Mouse (Mus musculus) MEL (cell line): ENCODE results near the gene Zbtb7a. TPM values are rescaled to one million over a fixed set of nuclear protein-coding genes. Genes with fewer than 3 reads are reported as not detected.

Experiments used
- DNase-seq: peaks from one replicate; pipeline ENCODE4 v3.0.0; 2011; ENCODE audit warnings: low read depth, low spot score
- H3K27ac ChIP-seq: 2 replicates; pipeline ENCODE4 v1.5.1; 2012; ENCODE audit warnings: low read depth, mild to moderate bottlenecking, control low read depth, low read length, moderate library complexity; ENCODE audit not compliant: control insufficient read depth
- H3K27me3 ChIP-seq, 2 experiments: fragments of 150-350 bp in 1 of 2; sonication (generic) in 1 of 2; 2 replicates each; pipeline ENCODE4 v1.6.1; 2012; ENCODE audit warnings: low read length in 2 of 2, mild to moderate bottlenecking in 2 of 2, improper control_type of control experiment in 1 of 2, moderate library complexity in 1 of 2; ENCODE audit not compliant: insufficient read depth in 2 of 2, control insufficient read depth in 1 of 2
- H3K36me3 ChIP-seq, 2 experiments: 2 replicates each; pipeline ENCODE4 v1.6.1; 2012 to 2014; ENCODE audit warnings: low read length in 2 of 2, improper control_type of control experiment in 1 of 2, inconsistent platforms in 1 of 2, mild to moderate bottlenecking in 1 of 2; ENCODE audit not compliant: insufficient read depth in 2 of 2, control insufficient read depth in 1 of 2
- H3K4me1 ChIP-seq, 2 experiments: fragments of 150-350 bp in 1 of 2; sonication (generic) in 1 of 2; 2 replicates each; pipeline ENCODE4 v1.6.1; 2012; ENCODE audit warnings: low read length in 2 of 2, improper control_type of control experiment in 1 of 2, mild to moderate bottlenecking in 1 of 2; ENCODE audit not compliant: insufficient read depth in 2 of 2, control insufficient read depth in 1 of 2
- H3K4me3 ChIP-seq, 2 experiments: fragments of 150-350 bp in 1 of 2; sonication (generic) in 1 of 2; 2 replicates each; pipeline ENCODE4 v1.5.1; 2012; ENCODE audit warnings: low read depth in 2 of 2, low read length in 2 of 2, mild to moderate bottlenecking in 2 of 2, moderate library complexity in 2 of 2, control low read depth in 1 of 2, improper control_type of control experiment in 1 of 2; ENCODE audit not compliant: control insufficient read depth in 1 of 2, insufficient read depth in 1 of 2
- H3K79me2 ChIP-seq: 2 replicates; pipeline ENCODE4 v1.6.1; 2012; ENCODE audit warnings: mild to moderate bottlenecking, low read length, moderate library complexity; ENCODE audit not compliant: control insufficient read depth, poor library complexity, insufficient read depth
- H3K9ac ChIP-seq: 2 replicates; pipeline ENCODE4 v1.6.1; 2012; ENCODE audit warnings: low read depth, mild to moderate bottlenecking, control low read depth, low read length, moderate library complexity; ENCODE audit not compliant: control insufficient read depth, poor library complexity, severe bottlenecking
- H3K9me3 ChIP-seq: fragments of 150-350 bp; sonication (generic); replicated peaks from 2 replicates; pipeline ENCODE4 v1.6.1; 2012; ENCODE audit warnings: mild to moderate bottlenecking, low read length, improper control_type of control experiment, moderate library complexity; ENCODE audit not compliant: insufficient read depth
- CHD1 ChIP-seq: IDR thresholded peaks from 2 replicates; pipeline ENCODE4 v1.6.1; 2012; ENCODE audit warnings: low read depth, mild to moderate bottlenecking, inconsistent platforms, low read length, improper control_type of control experiment
- CHD2 ChIP-seq: IDR thresholded peaks from 2 replicates; pipeline ENCODE4 v1.6.1; 2011; ENCODE audit warnings: low read length, improper control_type of control experiment
- CTCF ChIP-seq, 3 experiments: IDR thresholded peaks in 2 of 3; conservative IDR thresholded peaks in 1 of 3; 2 replicates each; pipeline ENCODE4 v1.5.1; 2011 to 2012; ENCODE audit warnings: low read length in 3 of 3, low read depth in 2 of 3, mild to moderate bottlenecking in 2 of 3, improper control_type of control experiment in 1 of 3, inconsistent platforms in 1 of 3, mixed read lengths in 1 of 3, moderate library complexity in 1 of 3; ENCODE audit not compliant: control insufficient read depth in 1 of 3, insufficient read depth in 1 of 3, poor library complexity in 1 of 3, severe bottlenecking in 1 of 3
- E2F4 ChIP-seq: IDR thresholded peaks from 2 replicates; pipeline ENCODE4 v1.6.1; 2011; ENCODE audit warnings: low read depth, low read length, improper control_type of control experiment, borderline replicate concordance
- ELF1 ChIP-seq: IDR thresholded peaks from 2 replicates; pipeline ENCODE4 v1.6.1; 2014; ENCODE audit warnings: low read depth, mild to moderate bottlenecking, inconsistent platforms, low read length, improper control_type of control experiment, moderate library complexity
- EP300 ChIP-seq, 2 experiments: IDR thresholded peaks; 2 replicates each; pipeline ENCODE4 v1.6.1; 2011; ENCODE audit warnings: improper control_type of control experiment in 2 of 2, low read length in 2 of 2, low read depth in 1 of 2, mild to moderate bottlenecking in 1 of 2
- GATA1 ChIP-seq: IDR thresholded peaks from 2 replicates; pipeline ENCODE4 v1.6.1; 2011; ENCODE audit warnings: low read depth, low read length, improper control_type of control experiment
- HCFC1 ChIP-seq: IDR thresholded peaks from 2 replicates; pipeline ENCODE4 v1.6.1; 2012; ENCODE audit warnings: low read depth, mild to moderate bottlenecking, inconsistent platforms, low read length, improper control_type of control experiment, moderate library complexity
- JUND ChIP-seq: IDR thresholded peaks from 2 replicates; pipeline ENCODE4 v1.6.1; 2011; ENCODE audit warnings: low read depth, mild to moderate bottlenecking, improper control_type of control experiment, low read length
- MAX ChIP-seq: IDR thresholded peaks from 2 replicates; pipeline ENCODE4 v1.6.1; 2011; ENCODE audit warnings: low read length, improper control_type of control experiment
- MYC ChIP-seq: IDR thresholded peaks from 2 replicates; pipeline ENCODE4 v1.6.1; 2011; ENCODE audit warnings: low read depth, mild to moderate bottlenecking, low read length, improper control_type of control experiment, moderate library complexity
- NELFE ChIP-seq: IDR thresholded peaks from 2 replicates; pipeline ENCODE4 v1.6.1; 2011; ENCODE audit warnings: low read depth, low read length, improper control_type of control experiment
- NRF1 ChIP-seq: IDR thresholded peaks from 2 replicates; pipeline ENCODE4 v1.6.1; 2014; ENCODE audit warnings: low read depth, mild to moderate bottlenecking, inconsistent platforms, low read length, improper control_type of control experiment, moderate library complexity; ENCODE audit not compliant: poor library complexity, insufficient read depth, severe bottlenecking
- POLR2A ChIP-seq, 2 experiments: IDR thresholded peaks; 2 replicates each; pipeline ENCODE4 v1.6.1; 2011 to 2012; ENCODE audit warnings: low read length in 2 of 2, mild to moderate bottlenecking in 2 of 2, control low read depth in 1 of 2, improper control_type of control experiment in 1 of 2, low read depth in 1 of 2, moderate library complexity in 1 of 2; ENCODE audit not compliant: control insufficient read depth in 1 of 2, insufficient read depth in 1 of 2, poor library complexity in 1 of 2
- POLR2AphosphoS2 ChIP-seq: IDR thresholded peaks from 2 replicates; pipeline ENCODE4 v1.6.1; 2011; ENCODE audit warnings: low read length, improper control_type of control experiment
- POLR2AphosphoS5 ChIP-seq: IDR thresholded peaks from 2 replicates; pipeline ENCODE4 v1.6.1; 2012; ENCODE audit warnings: low read depth, borderline replicate concordance, mild to moderate bottlenecking, inconsistent platforms, low read length, moderate library complexity, mixed read lengths
- RAD21 ChIP-seq: IDR thresholded peaks from 2 replicates; pipeline ENCODE4 v1.6.1; 2011; ENCODE audit warnings: mild to moderate bottlenecking, low read depth, low read length, improper control_type of control experiment
- RCOR1 ChIP-seq: IDR thresholded peaks from 2 replicates; pipeline ENCODE4 v1.6.1; 2012; ENCODE audit warnings: low read depth, mild to moderate bottlenecking, inconsistent platforms, low read length, improper control_type of control experiment
- SMC3 ChIP-seq: IDR thresholded peaks from 2 replicates; pipeline ENCODE4 v1.6.1; 2011; ENCODE audit warnings: low read depth, low read length, improper control_type of control experiment
- TCF12 ChIP-seq: IDR thresholded peaks from 2 replicates; pipeline ENCODE4 v1.6.1; 2014; ENCODE audit warnings: low read depth, mild to moderate bottlenecking, inconsistent platforms, low read length, improper control_type of control experiment, moderate library complexity
- UBTF ChIP-seq: IDR thresholded peaks from 2 replicates; pipeline ENCODE4 v1.6.1; 2012; ENCODE audit warnings: low read depth, mild to moderate bottlenecking, inconsistent platforms, low read length, improper control_type of control experiment, moderate library complexity, borderline replicate concordance; ENCODE audit not compliant: insufficient read depth
- ZC3H11A ChIP-seq: IDR thresholded peaks from 2 replicates; pipeline ENCODE4 v1.6.1; 2012; ENCODE audit warnings: low read depth, mild to moderate bottlenecking, inconsistent platforms, low read length, improper control_type of control experiment
- ZKSCAN1 ChIP-seq: IDR thresholded peaks from 2 replicates; pipeline ENCODE4 v1.6.1; 2012; ENCODE audit warnings: low read depth, mild to moderate bottlenecking, inconsistent platforms, low read length, improper control_type of control experiment, moderate library complexity
- ZMIZ1 ChIP-seq: IDR thresholded peaks from 2 replicates; pipeline ENCODE4 v1.6.1; 2012; ENCODE audit warnings: low read depth, mild to moderate bottlenecking, inconsistent platforms, low read length, improper control_type of control experiment, moderate library complexity
- ZNF384 ChIP-seq: IDR thresholded peaks from 2 replicates; pipeline ENCODE4 v1.6.1; 2012; ENCODE audit warnings: low read depth, mild to moderate bottlenecking, inconsistent platforms, low read length, improper control_type of control experiment
- polyA plus RNA-seq, 2 experiments: library from polyadenylated mRNA; stranded (reverse) in 1 of 2; unstranded in 1 of 2; fragments of >175 nt in 1 of 2; fragments of >200 nt in 1 of 2; gene quantifications; 2 replicates each; pipeline versions ENCODE4 v1.2.1 to v1.2.4; 2012; ENCODE audit warnings: low replicate concordance in 2 of 2, low read depth in 1 of 2; ENCODE audit not compliant: insufficient read length in 2 of 2, insufficient read depth in 1 of 2, missing spikeins in 1 of 2
- total RNA-seq: library from RNA; depleted of rRNA; stranded (reverse); fragments of 300-350 nt; gene quantifications from 2 replicates; pipeline ENCODE4 v1.2.3, GENCODE M21; 2012

Zbtb7a gene
- total and polyA plus RNA-seq, 3 experiments, result 25.3 to 45.4 (median 40.6) TPM

DNA sequence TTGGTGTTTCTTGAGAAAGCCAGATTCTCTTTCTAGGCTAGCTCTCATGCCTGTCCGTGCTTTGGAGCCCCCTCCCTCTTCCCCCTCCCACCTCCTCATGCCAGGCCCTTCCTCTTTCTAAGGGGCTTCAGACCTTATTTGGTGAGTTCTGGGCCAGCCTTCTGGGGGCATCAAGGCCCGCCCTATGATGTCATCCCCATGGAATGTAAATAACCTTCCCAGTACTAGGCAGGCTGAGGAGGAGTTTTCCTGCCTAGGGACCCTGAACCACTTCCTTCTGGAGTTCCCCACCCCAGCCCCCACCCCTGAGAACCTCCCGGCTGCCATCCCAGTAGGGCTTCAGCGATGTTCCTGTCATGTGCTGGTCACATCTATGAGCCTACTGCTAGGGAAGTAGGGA is 49.7 kb downstream of the Zbtb7a start:
- no peak for TF ChIP-seq GATA1
- TF ChIP-seq HCFC1, result no peak
- TF ChIP-seq RCOR1, result no peak
- no peak for TF ChIP-seq POLR2AphosphoS2
- TF ChIP-seq MYC, result no peak
- no peak for TF ChIP-seq ELF1
- no peak for TF ChIP-seq ZNF384
- TF ChIP-seq POLR2A (IDR thresholded peaks at IDR 0.05; ENCODE audit: control insufficient read depth in 1 of 2, insufficient read depth in 1 of 2, low read depth in 1 of 2, low read length in 2 of 2, poor library complexity in 1 of 2), result no peak
- TF ChIP-seq CHD1, result no peak
- no peak for TF ChIP-seq NRF1
- TF ChIP-seq RAD21, result no peak
- no peak for TF ChIP-seq POLR2AphosphoS5
- no peak for TF ChIP-seq ZKSCAN1
- TF ChIP-seq CTCF (IDR thresholded peaks at IDR 0.05 in 2 of 3, conservative IDR thresholded peaks at IDR 0.05 in 1 of 3; ENCODE audit: control insufficient read depth in 1 of 3, insufficient read depth in 1 of 3, low read depth in 2 of 3, low read length in 3 of 3, poor library complexity in 1 of 3, severe bottlenecking in 1 of 3), result no peak
- no peak for TF ChIP-seq EP300 (IDR thresholded peaks at IDR 0.05; ENCODE audit: low read depth in 1 of 2, low read length in 2 of 2)
- TF ChIP-seq TCF12, result no peak
- TF ChIP-seq, all 39 proteins: peak for 0
- peaks cover 11% of the 10 kb centered on the region for H3K79me2 ChIP-seq
- peaks cover 0 to 5% of the 10 kb centered on the region in 2 experiments; a peak in 1 of 4 replicates for H3K4me1 ChIP-seq
- no peaks in the 10 kb centered on the region for H3K9me3 ChIP-seq
- no peak for DNase-seq
- no peak overlapping the region for H3K4me3 ChIP-seq
- H3K9ac ChIP-seq, result no peak overlapping the region
- H3K36me3 ChIP-seq, result peaks cover 0 to 1% of the 10 kb centered on the region in 2 experiments; a peak in 1 of 4 replicates
- no peaks in the 10 kb centered on the region for H3K27me3 ChIP-seq
- no peak overlapping the region for H3K27ac ChIP-seq

DNA sequence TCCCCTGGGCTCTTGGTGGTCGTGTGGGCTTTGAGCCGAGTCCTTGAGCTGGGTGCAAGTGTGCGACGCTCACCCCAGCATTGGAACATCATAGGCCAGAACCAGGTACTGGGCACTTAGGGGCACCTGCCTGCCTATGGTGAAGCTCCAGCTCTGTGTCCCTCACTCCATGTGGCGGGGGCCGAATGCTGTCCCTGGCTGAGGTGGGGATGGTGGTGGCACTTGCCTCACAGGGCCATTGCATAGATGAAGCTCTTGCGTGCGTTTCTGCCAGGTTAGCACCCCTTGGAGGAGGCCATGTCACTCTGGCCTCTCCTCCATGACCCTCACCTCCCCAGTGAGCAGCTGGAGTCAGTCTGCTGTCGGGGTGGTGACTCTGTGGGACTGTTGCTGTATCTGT is 52.1 kb downstream of the Zbtb7a start:
- no peak overlapping the region for H3K4me3 ChIP-seq
- no peaks in the 10 kb centered on the region for H3K9me3 ChIP-seq
- no peaks in the 10 kb centered on the region; a peak in 1 of 4 replicates for H3K36me3 ChIP-seq
- no peak overlapping the region for H3K9ac ChIP-seq
- DNase-seq, result no peak
- no peaks in the 10 kb centered on the region for H3K27me3 ChIP-seq
- H3K4me1 ChIP-seq, result peaks cover 0 to 16% of the 10 kb centered on the region in 2 experiments; a peak in 3 of 4 replicates
- H3K27ac ChIP-seq, result no peak overlapping the region
- TF ChIP-seq SMC3 (no peak), MAX (no peak), UBTF (no peak), E2F4 (no peak), EP300 (IDR thresholded peaks at IDR 0.05; ENCODE audit: low read depth in 1 of 2, low read length in 2 of 2) (no peak), NELFE (no peak), NRF1 (no peak), CHD2 (no peak), POLR2AphosphoS5 (no peak), ZNF384 (no peak), ZMIZ1 (no peak), POLR2A (IDR thresholded peaks at IDR 0.05; ENCODE audit: control insufficient read depth in 1 of 2, insufficient read depth in 1 of 2, low read depth in 1 of 2, low read length in 2 of 2, poor library complexity in 1 of 2) (no peak), ZC3H11A (no peak), POLR2AphosphoS2 (no peak), JUND (no peak)
- H3K79me2 ChIP-seq, result peaks cover 8% of the 10 kb centered on the region
